Mouse (Mus musculus): ENCODE results near the gene Glipr1l2. TPM values are rescaled to one million over a fixed set of nuclear protein-coding genes. Genes with fewer than 3 reads are reported as not detected.

Glipr1l2 gene
- polyA plus RNA-seq, 1 experiment from 2014 or later = not detected

DNA sequence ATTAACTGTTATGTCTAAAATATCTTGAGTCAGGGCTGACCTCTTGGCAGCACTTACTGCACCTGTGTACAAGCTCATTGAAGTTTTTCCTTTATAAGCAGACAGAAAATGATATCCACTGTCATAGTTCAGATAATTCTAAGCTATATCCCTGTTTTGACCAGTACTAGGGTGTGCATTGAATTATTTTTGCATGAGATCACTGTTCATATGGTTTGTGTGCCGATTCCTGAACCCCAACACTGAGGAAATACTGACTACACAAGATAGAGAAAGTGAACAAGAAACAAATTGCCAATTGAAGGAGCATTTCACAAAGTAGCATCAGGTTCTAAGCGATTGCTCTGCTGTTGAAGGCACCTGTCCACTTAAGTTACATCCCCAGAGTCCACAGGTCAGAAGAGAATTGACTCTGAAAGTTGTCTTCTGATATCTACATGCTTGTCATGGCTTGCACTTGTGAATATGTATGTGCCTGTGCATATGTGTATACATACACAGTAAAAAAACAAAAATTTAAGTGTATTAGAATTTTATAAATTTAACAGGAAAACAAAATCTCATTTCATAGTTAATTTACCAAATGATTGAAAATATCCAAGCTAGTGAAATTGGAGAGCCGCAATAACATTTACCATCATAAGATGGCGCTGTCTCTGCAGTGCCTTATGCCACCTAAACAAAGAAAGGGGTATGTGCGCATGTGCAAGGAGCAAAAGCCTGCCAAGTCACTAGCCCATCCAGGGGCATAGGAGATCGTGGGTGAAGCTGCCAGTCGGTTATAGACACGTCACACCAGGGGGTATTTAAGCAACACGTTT lies 55.1 kb downstream of the Glipr1l2 start:
- no peaks in the 10 kb centered on the region for H3K27me3 ChIP-seq
- no peaks in the 10 kb centered on the region for H3K9me3 ChIP-seq
- no peak overlapping the region for H3K27ac ChIP-seq
- peak overlapping the region; percentile 46 for H3K4me2 ChIP-seq
- H3K4me1 ChIP-seq = no peaks in the 10 kb centered on the region
- H3K4me3 ChIP-seq (replicated peaks) = peak overlapping the region; percentile 28
- WGBS = 18% methylated on average over 9 of the region's 9 CpGs
- peak; percentile 90 for ATAC-seq (ENCODE audit: low FRiP score)
- H3K9ac ChIP-seq = 0 out of 2 replicates have a peak overlapping the region, but pooled peaks have one; percentile 25
- H3K36me3 ChIP-seq (replicated peaks) = no peaks in the 10 kb centered on the region

DNA sequence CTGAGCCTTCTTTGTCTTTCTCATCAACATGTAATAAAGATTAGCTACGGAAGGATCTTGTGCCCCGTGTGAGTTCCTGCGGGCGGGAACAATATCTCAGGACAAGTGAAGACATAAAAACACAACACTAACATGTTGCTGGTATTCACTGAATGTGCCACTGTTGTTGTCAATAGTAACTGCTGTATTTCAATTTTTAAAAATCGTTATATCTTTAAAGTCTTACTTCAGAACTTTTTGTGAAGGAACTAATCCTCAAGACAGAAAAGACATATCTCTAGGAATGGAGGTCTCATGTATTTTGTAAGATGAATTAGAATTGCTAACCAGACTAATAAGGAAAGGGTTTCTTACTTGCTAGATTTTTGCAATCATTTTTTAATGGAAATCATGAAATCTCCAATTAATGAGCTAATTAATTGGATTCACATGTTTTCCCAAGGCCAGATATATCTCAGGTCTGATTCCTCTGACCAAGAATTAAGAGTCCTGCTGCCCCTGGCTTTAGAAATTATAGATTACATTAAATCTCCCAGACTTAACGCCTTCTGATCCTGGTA lies 55.8 kb downstream of the Glipr1l2 start:
- peak; percentile 55 for ATAC-seq (ENCODE audit: low FRiP score)
- Histone ChIP-seq H3K27me3 (no peaks in the 10 kb centered on the region), H3K4me2 (peak overlapping the region; percentile 46), H3K27ac (no peak overlapping the region), H3K36me3 (replicated peaks) (no peaks in the 10 kb centered on the region), H3K4me1 (no peaks in the 10 kb centered on the region), H3K4me3 (replicated peaks) (peak overlapping the region; percentile 28), H3K9ac (0 out of 2 replicates have a peak overlapping the region, but pooled peaks have one; percentile 25), H3K9me3 (no peaks in the 10 kb centered on the region)
- 41% methylated on average over 6 of the region's 6 CpGs for WGBS

DNA sequence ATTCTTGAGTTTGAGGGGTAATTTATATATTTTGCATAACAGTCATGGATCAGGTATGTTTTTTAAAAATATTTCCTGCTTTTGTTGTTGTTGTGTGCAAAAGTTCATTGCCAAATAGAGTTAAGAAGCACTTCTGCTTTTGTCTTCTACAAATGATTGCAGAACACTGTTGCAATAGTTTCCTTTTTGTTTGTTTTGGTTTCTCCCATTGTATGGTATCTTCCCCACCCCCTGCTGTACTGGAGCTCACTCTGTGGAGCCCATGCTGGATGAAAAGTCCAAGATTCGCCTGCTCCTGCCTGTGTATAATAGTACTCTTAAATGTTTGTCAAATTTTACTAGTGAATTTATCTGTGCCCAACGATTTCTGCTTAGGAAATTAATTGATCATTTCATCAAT lies 56.7 kb downstream of the Glipr1l2 start:
- no peaks in the 10 kb centered on the region for H3K4me1 ChIP-seq
- no peak overlapping the region for H3K4me2 ChIP-seq
- H3K36me3 ChIP-seq (replicated peaks) = no peaks in the 10 kb centered on the region
- WGBS = 59% methylated on average over 2 of the region's 2 CpGs
- H3K27me3 ChIP-seq = no peaks in the 10 kb centered on the region
- H3K4me3 ChIP-seq (replicated peaks) = no peak overlapping the region
- H3K27ac ChIP-seq = no peak overlapping the region
- ATAC-seq (ENCODE audit: low FRiP score) = no peak
- no peak overlapping the region for H3K9ac ChIP-seq
- H3K9me3 ChIP-seq = no peaks in the 10 kb centered on the region

Other genes starting within 250 kb of the Glipr1l2 start
- gene Krr1, start 110.7 kb upstream of the Glipr1l2 start, polyA plus RNA-seq (2016; fragmentation: Nextera tagmentation; extraction: Ambion mirVana) = 59.1 and 61.2 TPM in 2 replicates
- 0.44 and 1.0 TPM in 2 replicates for gene Glipr1, start 80.7 kb upstream of the Glipr1l2 start, polyA plus RNA-seq (2016; fragmentation: Nextera tagmentation; extraction: Ambion mirVana)
- gene Glipr1l1, start 23.2 kb upstream of the Glipr1l2 start, polyA plus RNA-seq (2016; fragmentation: Nextera tagmentation; extraction: Ambion mirVana) = 0.29 TPM in 1 of 2 replicates, not detected in the other
- gene Glipr1l3, start 77.0 kb downstream of the Glipr1l2 start, polyA plus RNA-seq (2016; fragmentation: Nextera tagmentation; extraction: Ambion mirVana) = not detected in 2 replicates
- gene Caps2, start 80.3 kb downstream of the Glipr1l2 start, polyA plus RNA-seq (2016; fragmentation: Nextera tagmentation; extraction: Ambion mirVana) = 0.19 and 0.36 TPM in 2 replicates
- gene Kcnc2, start 187.8 kb downstream of the Glipr1l2 start, polyA plus RNA-seq (2016; fragmentation: Nextera tagmentation; extraction: Ambion mirVana) = 1.6 and 1.8 TPM in 2 replicates

Data from forebrain, embryonic 12.5 days (tissue).